Mouse (Mus musculus) lung, embryonic 15.5 days (tissue): Measurements from ENCODE around the gene Klrd1. TPM values are rescaled to one million over a fixed set of nuclear protein-coding genes. Genes with fewer than 3 reads are reported as not detected.
"Not testable (repeated sequence)": the region's sequence is repeated elsewhere in the genome, so short reads cannot be mapped to it uniquely, and the experiment has no call there.

ENCODE experiments used
- ATAC-seq: fragments of 200-750 bp; cut with Nextera tagmentation; 2 replicates; pipeline ENCODE4 v1.8.0; 2017; ENCODE audit warnings: moderate number of reproducible peaks, borderline replicate concordance; ENCODE audit not compliant: low FRiP score, low TSS enrichment; ENCODE audit errors: extremely low read depth
- H3K27ac ChIP-seq: fragments of 300-500 bp; sonication (generic); 2 replicates; pipeline ENCODE4 v1.5.1; 2015; ENCODE audit warnings: moderate library complexity, mild to moderate bottlenecking, inconsistent platforms
- H3K27me3 ChIP-seq: fragments of 300-500 bp; sonication (generic); 2 replicates; pipeline ENCODE4 v1.6.1; 2015; ENCODE audit warnings: inconsistent platforms
- H3K36me3 ChIP-seq: fragments of 300-500 bp; sonication (generic); 2 replicates; pipeline ENCODE4 v1.6.1; 2015; ENCODE audit warnings: inconsistent platforms
- H3K4me1 ChIP-seq: fragments of 300-500 bp; sonication (generic); 2 replicates; pipeline ENCODE4 v1.6.1; 2015; ENCODE audit warnings: inconsistent platforms
- H3K4me2 ChIP-seq: fragments of 300-500 bp; sonication (generic); 2 replicates; pipeline ENCODE4 v1.6.1; 2015; ENCODE audit warnings: inconsistent platforms, mild to moderate bottlenecking, moderate library complexity
- H3K4me3 ChIP-seq: fragments of 300-500 bp; sonication (generic); 2 replicates; pipeline ENCODE4 v1.5.1; 2015; ENCODE audit warnings: mild to moderate bottlenecking, inconsistent platforms
- H3K9ac ChIP-seq: fragments of 300-500 bp; sonication (generic); 2 replicates; pipeline ENCODE4 v1.6.1; 2015; ENCODE audit warnings: inconsistent platforms
- H3K9me3 ChIP-seq: fragments of 300-500 bp; sonication (generic); 2 replicates; pipeline ENCODE4 v1.6.1; 2016; ENCODE audit warnings: inconsistent platforms
- WGBS: fragments of 180-500 bp; shearing (Covaris S2); methylation state at CpG from one replicate; pipeline ENCODE4 v1.1.7; 2015; 5-methylcytosine and 5-hydroxymethylcytosine counted together
- polyA plus RNA-seq: library from polyadenylated mRNA; unstranded; fragments of >200 nt; fragmentation: Nextera tagmentation; extraction: Ambion mirVana; gene quantifications from 2 replicates; pipeline ENCODE4 v1.2.1, GENCODE M21; 2015

Gene Klrd1
- polyA plus RNA-seq, 1 experiment from 2014 or later = 0.55 TPM

GRCm38 (mm10) chr6:129577605-129578004 lies 14.0 kb upstream of the Klrd1 start, which contains the start of gene Klre1:
Klre1 (plus strand) TSS chr6:129577905.
- H3K9me3 ChIP-seq = no peaks in the 10 kb centered on the region

GRCm38 (mm10) chr6:129581274-129581673 lies 10.3 kb upstream of the Klrd1 start:
- H3K9me3 ChIP-seq = no peaks in the 10 kb centered on the region
- no peaks in the 10 kb centered on the region for H3K4me1 ChIP-seq
- no peak overlapping the region for H3K27ac ChIP-seq
- H3K36me3 ChIP-seq = no peaks in the 10 kb centered on the region
- H3K4me3 ChIP-seq = no peak overlapping the region
- no peak overlapping the region for H3K4me2 ChIP-seq
- no peak overlapping the region for H3K9ac ChIP-seq
- no peaks in the 10 kb centered on the region for H3K27me3 ChIP-seq
- 58% methylated on average over 4 of the region's 4 CpGs for WGBS
- no peak for ATAC-seq

More at GRCm38 (mm10) chr6:129577605-129578004, 14.0 kb upstream of the Klrd1 start, which contains the start of gene Klre1:
- H3K4me1 ChIP-seq = no peaks in the 10 kb centered on the region
- no peak for ATAC-seq
- H3K36me3 ChIP-seq = no peaks in the 10 kb centered on the region
- H3K4me2 ChIP-seq = no peak within 1 kb of the TSS
- no peak within 1 kb of the TSS for H3K4me3 ChIP-seq
- no peak within 1 kb of the TSS for H3K27ac ChIP-seq
- no peak within 1 kb of the TSS for H3K9ac ChIP-seq
- 94% methylated on average over 8 of the region's 8 CpGs for WGBS
- no peaks in the 10 kb centered on the region for H3K27me3 ChIP-seq

- Histone ChIP-seq H3K4me1 (no peaks in the 10 kb centered on the region), H3K4me2 (no peak overlapping the region), H3K36me3 (no peaks in the 10 kb centered on the region), H3K9me3 (no peaks in the 10 kb centered on the region), H3K9ac (no peak overlapping the region), H3K27ac (no peak overlapping the region), H3K27me3 (no peaks in the 10 kb centered on the region), H3K4me3 (no peak overlapping the region)
- whole genome bisulfite sequencing = 49% methylated on average over 4 of the region's 4 CpGs
- no peak for ATAC-seq
These were observed 9.7 kb upstream of the Klrd1 start for GRCm38 (mm10) chr6:129581896-129582295.

GRCm38 (mm10) chr6:129583014-129583413 lies 8.6 kb upstream of the Klrd1 start:
- H3K36me3 ChIP-seq = no peaks in the 10 kb centered on the region
- no peak overlapping the region for H3K4me2 ChIP-seq
- ATAC-seq = no peak
- H3K27ac ChIP-seq = no peak overlapping the region
- H3K27me3 ChIP-seq = no peaks in the 10 kb centered on the region
- H3K9me3 ChIP-seq = no peaks in the 10 kb centered on the region
- H3K9ac ChIP-seq = no peak overlapping the region
- no peaks in the 10 kb centered on the region for H3K4me1 ChIP-seq
- WGBS = 69% methylated on average over 3 of the region's 3 CpGs
- H3K4me3 ChIP-seq = no peak overlapping the region

- H3K4me2 ChIP-seq = no peak overlapping the region
- H3K27me3 ChIP-seq = no peaks in the 10 kb centered on the region
These were observed 16.8 kb downstream of the Klrd1 start for GRCm38 (mm10) chr6:129608372-129608771.

GRCm38 (mm10) chr6:129623735-129624134 lies 32.2 kb downstream of the Klrd1 start, which contains the start of gene Klrk1:
Klrk1 (minus strand) TSS chr6:129623864.
- WGBS = 67% methylated on average over 4 of the region's 4 CpGs
- Histone ChIP-seq H3K9ac (no peak within 1 kb of the TSS), H3K27ac (no peak within 1 kb of the TSS), H3K27me3 (no peaks in the 10 kb centered on the region), H3K36me3 (no peaks in the 10 kb centered on the region), H3K9me3 (no peaks in the 10 kb centered on the region), H3K4me1 (no peaks in the 10 kb centered on the region), H3K4me2 (no peak within 1 kb of the TSS), H3K4me3 (no peak within 1 kb of the TSS)
- no peak for ATAC-seq

More at GRCm38 (mm10) chr6:129608372-129608771, 16.8 kb downstream of the Klrd1 start:
- Histone ChIP-seq H3K9me3 (no peaks in the 10 kb centered on the region), H3K4me3 (no peak overlapping the region), H3K9ac (no peak overlapping the region), H3K27ac (no peak overlapping the region), H3K36me3 (no peaks in the 10 kb centered on the region), H3K4me1 (no peaks in the 10 kb centered on the region)
- ATAC-seq = no peak

- not testable (repeated sequence) for H3K9me3 ChIP-seq, ATAC-seq, H3K4me3 ChIP-seq, H3K4me2 ChIP-seq, H3K4me1 ChIP-seq, H3K36me3 ChIP-seq, H3K27ac ChIP-seq, H3K9ac ChIP-seq, H3K27me3 ChIP-seq
- 88% methylated on average over 2 of the region's 2 CpGs for WGBS
These were observed 39.5 kb downstream of the Klrd1 start for GRCm38 (mm10) chr6:129631046-129631445.

- not testable (repeated sequence) for H3K4me3 ChIP-seq, H3K9ac ChIP-seq, H3K27me3 ChIP-seq, H3K36me3 ChIP-seq, H3K4me1 ChIP-seq, H3K27ac ChIP-seq, H3K9me3 ChIP-seq, H3K4me2 ChIP-seq, ATAC-seq
- WGBS = 80% methylated on average over 3 of the region's 3 CpGs
These were observed 51.7 kb downstream of the Klrd1 start, which contains the start of gene Klrc3 for GRCm38 (mm10) chr6:129643237-129643636. Klrc3 (minus strand) TSS chr6:129643337.

- H3K4me3 ChIP-seq, H3K27ac ChIP-seq, H3K4me2 ChIP-seq, H3K9ac ChIP-seq, ATAC-seq, H3K4me1 ChIP-seq, H3K36me3 ChIP-seq, H3K27me3 ChIP-seq, H3K9me3 ChIP-seq: not testable (repeated sequence)
- WGBS = 60% methylated on average over 1 of the region's 3 CpGs
These were observed 52.5 kb downstream of the Klrd1 start for GRCm38 (mm10) chr6:129644054-129644453.

Other genes starting within 250 kb of the Klrd1 start
- 3.0 and 3.5 TPM in 2 replicates for gene Clec12a, start 249.1 kb upstream of the Klrd1 start, polyA plus RNA-seq
- 0.47 TPM in 1 of 2 replicates, not detected in the other for gene Clec12b, start 205.9 kb upstream of the Klrd1 start, polyA plus RNA-seq
- gene Clec1b, start 194.5 kb upstream of the Klrd1 start, polyA plus RNA-seq = 2.6 and 4.6 TPM in 2 replicates
- gene Clec9a, start 182.9 kb upstream of the Klrd1 start, polyA plus RNA-seq = 0.95 and 1.0 TPM in 2 replicates
- gene Clec1a, start 139.8 kb upstream of the Klrd1 start, polyA plus RNA-seq = 25.0 and 27.8 TPM in 2 replicates
- 0.15 TPM in 1 of 2 replicates, not detected in the other for gene Olr1, start 84.6 kb upstream of the Klrd1 start, polyA plus RNA-seq
- gene Tmem52b, start 79.2 kb upstream of the Klrd1 start, polyA plus RNA-seq = 0.19 and 0.27 TPM in 2 replicates
- 47.0 and 48.2 TPM in 2 replicates for gene Gabarapl1, start 58.6 kb upstream of the Klrd1 start, polyA plus RNA-seq
- not detected in 2 replicates for gene Klre1, start 13.9 kb upstream of the Klrd1 start, polyA plus RNA-seq
- gene Klrk1, start 32.1 kb downstream of the Klrd1 start, polyA plus RNA-seq = 0.10 and 0.34 TPM in 2 replicates
- not detected in 2 replicates for gene Klrc3, start 51.6 kb downstream of the Klrd1 start, polyA plus RNA-seq
- 0.06 TPM in 1 of 2 replicates, not detected in the other for gene Klrc2, start 68.9 kb downstream of the Klrd1 start, polyA plus RNA-seq
- gene Klrc1, start 87.2 kb downstream of the Klrd1 start, polyA plus RNA-seq = 0.35 TPM in 1 of 2 replicates, not detected in the other
- not detected in 2 replicates for gene Klri1, start 125.3 kb downstream of the Klrd1 start, polyA plus RNA-seq
- not detected in 2 replicates for gene Klri2, start 148.7 kb downstream of the Klrd1 start, polyA plus RNA-seq
- gene Gm156, start 192.5 kb downstream of the Klrd1 start, polyA plus RNA-seq = not detected in 2 replicates